Mouse (Mus musculus) limb, embryonic 12.5 days (tissue): ENCODE data around the gene Dusp12. TPM values are rescaled to one million over a fixed set of nuclear protein-coding genes. Genes with fewer than 3 reads are reported as not detected.

Experiments used
- ATAC-seq: fragments of 200-750 bp; cut with Nextera tagmentation; 2 replicates; pipeline ENCODE4 v1.8.0; 2017; ENCODE audit warnings: low read depth, moderate TSS enrichment; ENCODE audit not compliant: insufficient number of reproducible peaks, insufficient read depth, low FRiP score, low TSS enrichment
- H3K27ac ChIP-seq: fragments of 300-500 bp; sonication (generic); 2 replicates; pipeline ENCODE4 v1.5.1; 2016; ENCODE audit warnings: mild to moderate bottlenecking, moderate library complexity
- H3K27me3 ChIP-seq: fragments of 300-500 bp; sonication (generic); 2 replicates; pipeline ENCODE4 v1.6.1; 2016; ENCODE audit warnings: mild to moderate bottlenecking, moderate library complexity
- H3K36me3 ChIP-seq: fragments of 300-500 bp; sonication (generic); 2 replicates; pipeline ENCODE4 v1.6.1; 2016; ENCODE audit warnings: mild to moderate bottlenecking, moderate library complexity
- H3K4me1 ChIP-seq: fragments of 300-500 bp; sonication (generic); replicated peaks from 2 replicates; pipeline ENCODE4 v1.6.1; 2016
- H3K4me2 ChIP-seq: fragments of 300-500 bp; sonication (generic); 2 replicates; pipeline ENCODE4 v1.6.1; 2016; ENCODE audit warnings: mild to moderate bottlenecking, moderate library complexity
- H3K4me3 ChIP-seq: fragments of 300-500 bp; sonication (generic); replicated peaks from 2 replicates; pipeline ENCODE4 v1.5.1; 2016; ENCODE audit warnings: mild to moderate bottlenecking
- H3K9ac ChIP-seq: fragments of 300-500 bp; sonication (generic); replicated peaks from 2 replicates; pipeline ENCODE4 v1.6.1; 2016; ENCODE audit warnings: mild to moderate bottlenecking, moderate library complexity
- H3K9me3 ChIP-seq: fragments of 300-500 bp; sonication (generic); 2 replicates; pipeline ENCODE4 v1.6.1; 2016; ENCODE audit warnings: mild to moderate bottlenecking, moderate library complexity
- WGBS: fragments of 180-500 bp; shearing (Covaris S2); methylation state at CpG from one replicate; pipeline ENCODE4 v1.1.7; 2016; 5-methylcytosine and 5-hydroxymethylcytosine counted together
- polyA plus RNA-seq: library from polyadenylated mRNA; unstranded; fragments of >200 nt; fragmentation: Nextera tagmentation; extraction: Ambion mirVana; gene quantifications from 2 replicates; pipeline ENCODE4 v1.2.1, GENCODE M21; 2016

Gene Dusp12
- polyA plus RNA-seq, result 46.0 and 53.2 TPM in 2 replicates

DNA sequence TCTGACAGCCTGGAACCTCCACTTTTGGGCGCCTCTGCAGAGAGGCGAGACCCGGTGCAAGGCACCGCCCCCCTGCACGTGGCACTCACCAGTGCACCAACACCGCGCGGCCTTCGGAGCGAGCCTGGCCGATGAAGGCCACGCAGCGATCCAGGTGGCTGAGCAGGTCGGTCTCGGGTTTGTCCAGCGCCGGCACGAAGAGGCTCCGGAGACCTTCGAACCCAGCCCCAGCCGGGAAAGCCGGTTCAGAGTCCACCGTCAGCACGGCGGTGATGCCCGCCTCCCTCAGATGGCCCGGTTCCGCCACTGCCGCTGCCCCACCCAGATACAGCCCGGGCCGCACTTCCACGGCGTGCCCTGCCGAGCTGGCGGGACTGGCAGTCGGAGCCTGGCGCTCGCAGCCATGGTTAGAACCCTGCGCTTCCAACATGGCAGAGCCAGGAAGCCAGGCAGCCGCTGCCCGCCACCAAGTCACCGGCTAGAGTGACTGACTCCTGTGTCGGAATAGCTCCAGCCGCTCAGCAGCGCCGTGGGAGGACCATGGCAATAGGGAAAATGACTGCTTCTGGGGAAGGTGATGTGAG lies at the start of gene Dusp12, which contains the start of gene Gm26620:
Gene Dusp12, minus strand, starts transcription at position 563 of the 584 bp plus-strand sequence.
Gene Gm26620, plus strand, starts transcription at position 88 of the 584 bp plus-strand sequence.
- H3K27ac ChIP-seq, result peak within 1 kb of the TSS; percentile 79
- whole genome bisulfite sequencing, result under 1% methylated on average over 46 of the region's 46 CpGs
- no peaks in the 10 kb centered on the region for H3K9me3 ChIP-seq
- H3K4me3 ChIP-seq, result peak within 1 kb of the TSS; percentile 91
- H3K36me3 ChIP-seq, result peaks cover 17% of the 10 kb centered on the region
- H3K27me3 ChIP-seq, result peaks cover 4% of the 10 kb centered on the region; the same call in 1 of the 2 replicates
- H3K9ac ChIP-seq, result peak within 1 kb of the TSS; percentile 80
- H3K4me1 ChIP-seq, result peaks cover 9% of the 10 kb centered on the region
- H3K4me2 ChIP-seq, result peak within 1 kb of the TSS; percentile 81
- peak; percentile 87 for ATAC-seq

GRCm38 (mm10) chr1:170934383-170934782 lies 49.0 kb upstream of the Dusp12 start:
- no peak for ATAC-seq
- Histone ChIP-seq H3K4me3 (no peak overlapping the region), H3K4me2 (no peak overlapping the region), H3K27ac (no peak overlapping the region), H3K27me3 (no peaks in the 10 kb centered on the region), H3K9me3 (no peaks in the 10 kb centered on the region), H3K36me3 (no peaks in the 10 kb centered on the region), H3K9ac (no peak overlapping the region), H3K4me1 (no peaks in the 10 kb centered on the region)
- WGBS, result 44% methylated on average over 2 of the region's 2 CpGs

- no peaks in the 10 kb centered on the region for H3K9me3 ChIP-seq
- WGBS, result 86% methylated on average over 1 of the region's 1 CpGs
- no peaks in the 10 kb centered on the region for H3K27me3 ChIP-seq
- H3K27ac ChIP-seq, result no peak overlapping the region
- no peaks in the 10 kb centered on the region for H3K36me3 ChIP-seq
- H3K4me1 ChIP-seq, result no peaks in the 10 kb centered on the region
- H3K4me2 ChIP-seq, result no peak overlapping the region
- ATAC-seq, result no peak
- no peak overlapping the region for H3K4me3 ChIP-seq
- H3K9ac ChIP-seq, result no peak overlapping the region
These were observed 48.6 kb upstream of the Dusp12 start for GRCm38 (mm10) chr1:170933940-170934339.

DNA sequence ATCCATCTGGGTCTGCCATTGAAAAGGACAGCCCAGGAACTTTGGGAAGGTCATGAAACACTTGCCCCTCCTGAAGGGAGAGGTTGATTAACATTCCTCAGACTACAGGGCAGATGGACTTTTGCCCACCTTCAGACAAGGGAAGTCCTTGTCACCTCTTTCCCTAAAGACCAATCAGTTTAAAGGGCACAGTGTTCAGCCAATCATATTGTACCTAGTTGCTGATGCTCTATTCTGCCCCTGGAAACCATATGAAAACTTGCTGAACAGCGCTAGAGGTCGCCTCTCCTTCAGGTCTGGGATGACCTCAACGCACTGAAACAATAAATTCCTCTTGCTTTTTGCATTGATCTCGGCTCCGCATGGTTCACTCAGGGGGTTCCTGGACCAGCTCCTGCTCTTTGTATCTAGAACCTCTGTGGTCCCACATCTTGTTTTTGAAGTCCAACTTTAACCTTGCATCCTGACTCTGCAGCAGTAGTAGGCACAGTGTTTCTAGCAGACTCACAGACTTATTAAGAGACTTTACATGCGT lies 48.1 kb upstream of the Dusp12 start:
- Histone ChIP-seq H3K9ac (no peak overlapping the region), H3K9me3 (no peaks in the 10 kb centered on the region), H3K27ac (no peak overlapping the region), H3K36me3 (no peaks in the 10 kb centered on the region), H3K4me1 (no peaks in the 10 kb centered on the region), H3K27me3 (no peaks in the 10 kb centered on the region), H3K4me3 (no peak overlapping the region), H3K4me2 (no peak overlapping the region)
- ATAC-seq, result no peak
- WGBS, result 70% methylated on average over 6 of the region's 6 CpGs

- H3K27ac ChIP-seq, result no peak overlapping the region
- H3K36me3 ChIP-seq, result no peaks in the 10 kb centered on the region
- H3K9ac ChIP-seq, result no peak overlapping the region
- H3K27me3 ChIP-seq, result no peaks in the 10 kb centered on the region
- no peak overlapping the region for H3K4me2 ChIP-seq
- H3K9me3 ChIP-seq, result no peaks in the 10 kb centered on the region
- H3K4me3 ChIP-seq, result no peak overlapping the region
- ATAC-seq, result no peak
- H3K4me1 ChIP-seq, result no peaks in the 10 kb centered on the region
- 84% methylated on average over 3 of the region's 3 CpGs for WGBS
These were observed 46.7 kb upstream of the Dusp12 start for GRCm38 (mm10) chr1:170932043-170932442.

- H3K4me3 ChIP-seq, result no peak overlapping the region
- no peak for ATAC-seq
- WGBS, result 88% methylated on average over 4 of the region's 4 CpGs
- no peak overlapping the region for H3K27ac ChIP-seq
- H3K27me3 ChIP-seq, result 0 out of 2 replicates have a peak, but pooled peaks cover 3% of the 10 kb centered on the region
- no peaks in the 10 kb centered on the region for H3K9me3 ChIP-seq
- no peaks in the 10 kb centered on the region for H3K4me1 ChIP-seq
- H3K9ac ChIP-seq, result no peak overlapping the region
- no peak overlapping the region for H3K4me2 ChIP-seq
- no peaks in the 10 kb centered on the region for H3K36me3 ChIP-seq
These were observed 43.9 kb upstream of the Dusp12 start for GRCm38 (mm10) chr1:170929245-170929644.

DNA sequence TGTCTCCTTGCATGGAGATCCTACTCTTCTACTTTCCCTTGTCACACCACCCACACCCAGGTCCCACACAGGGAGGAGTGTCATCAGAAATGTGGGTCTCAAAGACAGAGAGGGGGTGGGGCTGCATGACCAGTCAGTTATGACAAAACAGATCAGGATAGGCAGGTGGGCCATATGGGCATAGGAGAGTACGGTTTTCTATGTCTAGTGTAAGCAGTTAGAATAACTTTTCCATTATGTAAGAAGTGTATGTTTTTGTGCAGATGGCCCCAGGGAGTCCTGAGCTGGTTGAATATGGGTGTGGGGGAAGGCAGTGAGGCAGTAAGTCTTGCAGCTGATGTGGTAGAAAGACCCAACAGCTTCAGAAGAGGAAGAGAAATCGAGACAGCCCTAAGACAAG lies 43.1 kb upstream of the Dusp12 start:
- no peak overlapping the region for H3K9ac ChIP-seq
- 87% methylated on average over 2 of the region's 2 CpGs for WGBS

DNA sequence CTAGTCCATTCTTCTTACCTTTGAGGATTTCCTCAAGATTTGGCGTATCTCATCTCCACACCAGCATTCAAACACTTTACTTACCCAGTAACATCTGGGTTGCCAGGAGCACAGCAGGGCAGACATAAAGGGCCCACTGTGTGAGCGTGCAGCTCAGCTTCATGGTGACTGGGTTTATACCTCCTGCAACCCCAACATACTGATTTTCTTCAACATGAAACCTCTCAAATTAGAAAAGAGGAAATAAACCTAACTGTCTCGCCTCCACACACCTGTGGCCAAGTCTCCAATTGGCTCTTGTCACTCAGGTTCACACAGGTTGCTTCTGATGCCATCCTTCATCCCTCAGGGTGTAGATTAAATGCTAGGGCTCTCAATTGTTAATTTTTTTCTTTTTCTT lies 42.0 kb upstream of the Dusp12 start, which contains the start of gene Fcrla:
Gene Fcrla, minus strand, starts transcription at position 206 of the 400 bp plus-strand sequence.
- no peak for ATAC-seq
- H3K4me3 ChIP-seq, result no peak within 1 kb of the TSS
- no peaks in the 10 kb centered on the region for H3K9me3 ChIP-seq
- no peak within 1 kb of the TSS for H3K9ac ChIP-seq
- no peak within 1 kb of the TSS for H3K27ac ChIP-seq
- H3K4me1 ChIP-seq, result no peaks in the 10 kb centered on the region
- H3K36me3 ChIP-seq, result no peaks in the 10 kb centered on the region
- H3K27me3 ChIP-seq, result 0 out of 2 replicates have a peak, but pooled peaks cover 3% of the 10 kb centered on the region
- H3K4me2 ChIP-seq, result no peak within 1 kb of the TSS
- WGBS, result 77% methylated on average over 3 of the region's 3 CpGs

More for the DNA sequence above, 43.1 kb upstream of the Dusp12 start:
- H3K27me3 ChIP-seq, result 0 out of 2 replicates have a peak, but pooled peaks cover 3% of the 10 kb centered on the region
- H3K9me3 ChIP-seq, result no peaks in the 10 kb centered on the region
- H3K4me3 ChIP-seq, result no peak overlapping the region
- H3K27ac ChIP-seq, result no peak overlapping the region
- ATAC-seq, result no peak
- no peaks in the 10 kb centered on the region for H3K36me3 ChIP-seq
- no peak overlapping the region for H3K4me2 ChIP-seq
- H3K4me1 ChIP-seq, result no peaks in the 10 kb centered on the region

DNA sequence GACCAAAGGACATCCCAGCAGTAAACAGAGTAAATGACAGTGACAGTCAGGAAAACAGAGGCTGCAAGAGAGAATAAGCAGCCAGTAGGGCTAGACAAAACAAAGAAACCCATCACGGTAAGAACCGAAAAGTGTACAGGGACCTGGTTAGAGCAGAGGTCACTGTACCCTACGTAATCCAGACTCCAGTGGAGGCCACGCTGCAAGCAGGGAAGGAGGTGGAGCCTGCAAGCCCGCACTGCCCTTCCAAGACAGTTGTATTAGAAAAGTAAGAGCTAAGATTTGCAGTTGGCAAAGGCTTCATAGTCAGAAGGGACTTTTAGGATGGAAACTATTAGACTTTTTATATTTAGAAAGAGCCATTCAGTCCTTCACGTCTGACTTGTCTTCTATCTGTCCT lies 41.6 kb upstream of the Dusp12 start:
- 53% methylated on average over 6 of the region's 6 CpGs for WGBS
- no peak for ATAC-seq

DNA sequence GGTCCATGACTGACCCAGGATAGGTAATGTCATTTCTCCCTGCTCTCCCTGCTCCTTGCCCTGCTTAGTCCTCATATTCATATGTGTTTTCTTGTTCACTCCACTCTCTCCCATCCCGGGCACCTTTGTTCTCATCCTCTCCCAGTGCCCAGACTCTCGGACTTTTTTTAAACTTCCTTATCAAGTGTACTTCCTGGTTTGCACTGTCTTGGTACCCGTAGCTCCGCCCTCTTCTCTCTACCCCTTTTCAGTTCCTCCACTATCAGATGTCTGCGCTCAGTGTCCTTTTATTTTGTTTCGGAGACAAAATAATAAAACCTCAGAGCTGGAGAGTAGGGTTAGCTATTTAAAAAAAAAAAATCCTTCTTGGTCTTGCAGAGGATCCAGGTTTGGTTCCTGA lies 39.1 kb upstream of the Dusp12 start:
- WGBS, result 81% methylated on average over 6 of the region's 6 CpGs
- no peak overlapping the region for H3K27ac ChIP-seq
- ATAC-seq, result no peak

More for the DNA sequence above, 41.6 kb upstream of the Dusp12 start:
- Histone ChIP-seq H3K9me3 (no peaks in the 10 kb centered on the region), H3K4me1 (no peaks in the 10 kb centered on the region), H3K9ac (no peak overlapping the region), H3K4me3 (no peak overlapping the region), H3K36me3 (no peaks in the 10 kb centered on the region), H3K27me3 (0 out of 2 replicates have a peak, but pooled peaks cover 3% of the 10 kb centered on the region), H3K4me2 (no peak overlapping the region), H3K27ac (no peak overlapping the region)

DNA sequence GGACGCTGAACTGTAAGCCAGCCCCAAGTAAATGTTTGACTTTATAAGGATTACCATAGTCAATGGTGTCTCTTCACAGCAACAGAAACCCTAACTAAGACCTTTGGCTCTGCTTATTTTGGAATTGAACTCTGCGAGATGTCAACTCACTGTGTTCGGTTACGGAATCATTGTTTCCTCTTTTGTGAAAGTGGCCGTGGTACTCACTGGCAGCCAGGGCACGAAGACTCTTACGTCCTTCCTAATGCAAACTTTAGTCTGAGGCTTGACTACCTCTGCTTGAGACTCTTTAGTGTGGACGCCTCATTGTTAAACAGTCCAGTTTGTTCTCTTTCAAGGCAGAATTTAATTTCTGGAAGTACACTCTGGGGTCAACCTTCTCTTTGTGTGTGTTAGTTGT lies 34.0 kb upstream of the Dusp12 start:
- WGBS, result 95% methylated on average over 8 of the region's 8 CpGs
- Histone ChIP-seq H3K27ac (no peak overlapping the region), H3K9ac (no peak overlapping the region), H3K4me3 (no peak overlapping the region), H3K4me1 (no peaks in the 10 kb centered on the region), H3K9me3 (no peaks in the 10 kb centered on the region), H3K36me3 (no peaks in the 10 kb centered on the region), H3K27me3 (no peaks in the 10 kb centered on the region), H3K4me2 (no peak overlapping the region)
- no peak for ATAC-seq

More for the DNA sequence above, 39.1 kb upstream of the Dusp12 start:
- Histone ChIP-seq H3K4me1 (no peaks in the 10 kb centered on the region), H3K4me3 (no peak overlapping the region), H3K9me3 (no peaks in the 10 kb centered on the region), H3K36me3 (no peaks in the 10 kb centered on the region), H3K27me3 (0 out of 2 replicates have a peak, but pooled peaks cover 3% of the 10 kb centered on the region), H3K9ac (no peak overlapping the region), H3K4me2 (no peak overlapping the region)
